Mouse (Mus musculus): ENCODE data around the gene Rac2.

Rac2 gene

DNA sequence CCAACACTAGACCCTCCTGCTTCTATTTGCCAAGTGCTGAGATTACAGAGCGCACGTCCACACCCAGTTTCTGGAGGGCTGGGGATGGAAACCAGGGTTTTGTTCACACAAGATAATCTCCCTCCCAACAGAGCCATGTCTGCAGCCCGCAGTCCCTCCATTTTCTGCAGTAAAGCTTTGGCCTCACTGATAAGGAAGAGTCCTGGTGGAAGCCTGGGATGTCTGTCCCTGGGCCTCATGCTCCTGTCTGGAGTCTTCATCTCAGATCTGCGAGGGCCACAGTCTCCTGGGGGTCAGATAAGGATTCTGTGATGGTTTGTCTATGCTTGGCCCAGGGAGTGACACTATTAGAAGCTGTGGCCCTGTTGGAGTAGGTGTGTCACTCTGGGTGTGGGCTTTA is 15.5 kb upstream of the Rac2 start:
- no peak for DNase-seq (ENCODE audit: low spot score)

DNA sequence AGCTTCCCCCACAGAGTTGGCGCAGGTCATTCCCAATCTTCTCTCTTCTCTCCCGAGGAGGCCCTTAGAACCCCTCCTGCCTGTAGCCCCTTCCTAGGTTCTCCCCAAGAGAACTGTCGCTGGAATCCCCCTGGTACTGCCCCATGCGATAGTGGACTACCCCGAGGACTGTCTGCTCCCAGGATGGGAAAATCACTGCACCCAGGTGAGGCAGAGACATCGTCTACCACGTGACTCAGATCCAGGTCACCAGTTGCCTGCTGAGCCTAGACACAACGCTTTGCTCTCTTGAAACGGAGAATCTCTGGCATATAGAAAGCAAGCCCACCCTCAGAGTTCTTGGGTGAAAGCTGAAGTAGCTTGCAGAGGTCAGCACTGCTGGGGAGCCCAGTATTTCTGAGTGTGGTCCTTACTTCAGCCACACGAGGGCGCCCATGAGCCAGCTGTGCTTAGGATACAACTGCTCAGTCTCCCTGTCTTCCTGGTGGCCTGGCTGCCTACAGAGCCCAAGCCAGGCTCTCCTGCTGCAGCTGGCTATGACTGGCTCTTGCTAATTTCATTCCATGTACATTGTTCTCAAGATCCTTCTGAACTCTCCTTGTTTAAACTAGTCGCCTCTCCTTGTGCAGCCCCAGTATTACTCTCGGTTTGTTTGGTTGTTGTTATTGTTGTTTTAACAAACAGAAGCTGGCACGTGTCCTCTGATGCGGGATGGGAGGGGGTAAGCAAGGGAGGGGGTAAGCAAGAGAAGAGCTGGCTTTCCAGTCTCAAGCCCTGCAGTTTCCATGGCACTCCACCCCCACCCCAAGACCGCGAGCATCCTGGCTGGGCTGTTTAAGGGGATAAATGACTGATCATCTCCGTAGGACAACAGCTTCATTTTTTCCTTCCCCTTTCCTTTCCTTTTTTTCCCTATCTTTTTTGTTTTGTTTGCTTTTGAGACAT is 14.7 kb upstream of the Rac2 start:
- peak; percentile 85 for DNase-seq (ENCODE audit: low spot score)

DNA sequence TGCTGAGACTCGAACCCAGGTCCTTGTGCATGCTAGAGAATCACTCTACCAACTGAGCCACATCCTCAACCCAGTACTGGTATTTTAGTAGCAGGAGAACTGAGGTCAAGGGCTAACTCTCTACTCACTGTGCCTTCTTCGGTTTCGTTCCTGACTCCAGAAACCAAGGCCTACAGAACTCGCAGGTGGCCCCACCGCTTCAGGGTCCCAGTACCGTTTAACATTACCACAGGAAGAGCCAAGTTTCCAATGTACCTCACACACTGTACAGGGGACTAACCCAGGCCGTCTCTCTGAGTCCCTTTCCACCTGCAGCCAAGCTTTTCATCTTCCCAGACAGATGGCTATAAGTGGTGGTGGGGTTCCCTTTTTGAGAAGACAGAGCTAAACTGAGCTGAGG is 12.8 kb upstream of the Rac2 start:
- DNase-seq (ENCODE audit: low spot score): no peak

DNA sequence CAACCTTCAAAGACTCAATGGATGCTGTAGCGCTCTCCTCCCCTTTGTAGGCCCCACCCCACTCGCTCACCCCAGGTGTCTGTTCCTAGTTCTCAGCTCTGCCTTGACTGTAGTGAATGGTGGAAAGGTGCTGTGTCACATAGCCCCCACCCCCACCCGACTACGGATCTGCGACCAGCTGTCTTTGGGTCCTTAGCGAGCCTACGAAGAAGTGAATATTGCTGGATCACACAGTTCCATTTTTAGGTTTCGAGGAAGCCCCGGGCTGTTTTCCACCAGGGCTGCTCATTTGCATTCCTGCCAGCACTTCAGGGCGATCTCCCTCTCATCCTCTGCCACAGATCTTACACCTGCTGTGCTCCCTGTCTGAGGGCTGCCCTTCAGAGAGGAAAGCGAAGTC is 10.8 kb upstream of the Rac2 start:
- DNase-seq (ENCODE audit: low spot score): no peak

DNA sequence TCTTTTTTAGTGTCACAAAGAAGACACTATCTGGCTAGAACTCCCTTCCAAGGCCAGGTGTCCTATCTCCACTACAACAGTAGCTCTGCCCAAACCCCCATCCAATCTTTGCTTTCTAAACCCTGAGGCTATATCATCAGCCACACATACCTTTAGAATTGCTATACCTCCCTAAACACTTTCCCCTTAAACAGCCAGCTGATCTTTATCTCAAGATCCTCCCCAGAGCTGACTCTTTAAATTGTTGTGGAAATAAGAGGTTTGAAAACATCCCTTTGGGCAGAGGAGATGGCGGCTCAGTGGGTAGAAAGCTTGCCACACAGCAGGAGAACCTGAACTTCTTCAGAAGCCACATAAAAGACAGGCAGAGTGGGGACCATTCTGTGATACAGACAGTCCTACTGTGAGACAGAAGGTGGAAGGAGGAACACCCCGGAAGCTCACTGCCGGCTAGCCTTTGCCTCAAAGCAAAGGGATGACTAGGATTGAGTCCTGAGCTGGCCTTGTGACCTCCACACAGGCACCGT is 3.8 kb upstream of the Rac2 start:
- no peak for DNase-seq (ENCODE audit: low spot score)

DNA sequence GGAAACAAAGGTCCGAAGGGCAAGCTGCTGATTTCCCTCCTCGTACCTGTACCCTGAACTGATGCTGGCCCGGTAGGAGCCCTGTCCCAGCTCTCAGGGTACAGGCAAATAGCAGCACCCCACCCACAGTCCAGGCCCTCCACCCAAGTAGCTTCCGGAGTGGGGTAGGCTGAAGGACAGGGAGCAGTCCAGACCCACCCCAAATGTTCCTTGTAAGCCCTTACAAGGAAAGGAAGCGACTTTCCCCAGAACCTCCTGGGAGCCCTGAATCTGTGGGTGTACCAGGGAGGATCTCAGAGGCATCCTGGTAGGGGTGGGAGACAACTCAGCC is 348 bp downstream of the Rac2 start:
- no peak for DNase-seq (ENCODE audit: low spot score)

DNA sequence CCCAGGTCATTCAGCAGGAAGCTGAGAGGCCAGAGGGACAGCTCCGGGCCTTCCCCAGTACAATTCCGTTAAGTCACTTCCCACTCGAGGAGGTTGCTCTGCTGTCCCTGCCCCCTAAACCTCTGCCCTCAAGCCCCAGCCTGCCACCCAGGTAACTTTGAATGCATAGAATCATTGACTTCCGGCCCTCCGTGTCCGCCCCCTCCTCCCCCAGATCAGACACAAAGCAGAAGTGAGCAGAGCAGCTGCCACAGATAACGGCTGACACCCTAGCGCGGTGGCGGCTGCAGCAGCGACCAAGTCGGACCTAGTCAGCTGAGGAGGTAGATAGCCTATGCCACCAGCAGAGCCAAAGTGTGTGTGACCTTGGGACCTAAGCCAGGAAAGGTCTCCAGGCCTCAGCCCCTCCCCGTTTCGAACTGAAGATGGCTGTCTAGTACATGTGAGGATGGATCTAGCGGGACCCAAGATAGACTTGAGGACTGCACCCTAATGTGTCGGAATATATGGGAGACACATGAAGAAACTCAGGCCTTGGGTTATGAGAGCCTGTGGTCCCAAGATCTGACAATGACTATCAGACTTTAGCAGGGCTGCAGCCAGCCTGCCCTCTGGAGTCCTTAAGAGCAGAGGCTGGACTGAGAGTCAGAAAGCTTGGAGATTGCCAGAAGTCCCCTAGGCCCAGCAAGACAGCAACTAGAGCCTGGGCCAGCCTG is 871 bp downstream of the Rac2 start:
- no peak for DNase-seq (ENCODE audit: low spot score)

DNA sequence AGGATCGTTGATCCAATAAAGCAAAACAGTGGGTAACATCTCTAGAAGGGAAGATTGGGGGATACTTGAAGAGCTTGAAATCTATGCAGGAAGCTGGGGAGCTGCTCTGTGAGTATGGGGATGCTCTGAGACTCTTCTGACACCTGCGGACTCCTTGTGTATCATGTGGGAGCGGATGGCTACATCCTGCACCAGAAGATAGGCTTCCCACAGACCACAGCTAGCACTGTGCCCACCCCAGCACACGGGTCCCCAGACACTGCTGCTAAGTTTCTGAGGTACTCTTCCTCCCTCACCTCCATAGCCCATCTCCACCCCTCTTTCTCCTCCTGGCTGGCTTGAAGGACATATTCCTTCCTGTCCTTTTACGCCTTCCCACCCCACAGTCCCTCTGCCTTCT is 2.4 kb downstream of the Rac2 start:
- no peak for DNase-seq (ENCODE audit: low spot score)

DNA sequence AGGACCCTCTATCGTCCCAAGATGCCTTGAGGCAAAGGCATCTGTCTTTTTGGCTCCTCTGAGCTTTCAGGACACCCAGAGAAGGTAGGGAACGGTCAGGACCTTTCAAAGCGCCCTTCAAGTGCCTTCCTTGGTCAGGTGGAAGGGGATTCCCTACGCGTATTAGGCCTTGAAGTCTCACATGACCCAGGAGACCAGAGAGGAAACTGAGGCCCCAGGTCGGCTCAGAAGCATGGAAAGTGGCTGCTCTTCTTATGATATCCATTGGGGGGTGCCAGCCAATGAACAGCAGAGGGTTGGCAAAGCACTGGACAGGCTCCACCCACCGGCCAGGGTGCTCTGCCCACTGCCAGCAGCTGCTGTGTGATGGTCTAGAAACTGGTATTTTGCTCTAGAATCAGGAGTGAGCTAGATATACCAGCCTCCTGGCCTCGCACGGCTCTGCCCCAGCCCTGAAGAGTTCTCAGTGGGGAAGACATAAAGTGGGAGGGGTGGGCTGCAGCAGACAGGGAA is 4.9 kb downstream of the Rac2 start:
- no peak for DNase-seq (ENCODE audit: low spot score)

DNA sequence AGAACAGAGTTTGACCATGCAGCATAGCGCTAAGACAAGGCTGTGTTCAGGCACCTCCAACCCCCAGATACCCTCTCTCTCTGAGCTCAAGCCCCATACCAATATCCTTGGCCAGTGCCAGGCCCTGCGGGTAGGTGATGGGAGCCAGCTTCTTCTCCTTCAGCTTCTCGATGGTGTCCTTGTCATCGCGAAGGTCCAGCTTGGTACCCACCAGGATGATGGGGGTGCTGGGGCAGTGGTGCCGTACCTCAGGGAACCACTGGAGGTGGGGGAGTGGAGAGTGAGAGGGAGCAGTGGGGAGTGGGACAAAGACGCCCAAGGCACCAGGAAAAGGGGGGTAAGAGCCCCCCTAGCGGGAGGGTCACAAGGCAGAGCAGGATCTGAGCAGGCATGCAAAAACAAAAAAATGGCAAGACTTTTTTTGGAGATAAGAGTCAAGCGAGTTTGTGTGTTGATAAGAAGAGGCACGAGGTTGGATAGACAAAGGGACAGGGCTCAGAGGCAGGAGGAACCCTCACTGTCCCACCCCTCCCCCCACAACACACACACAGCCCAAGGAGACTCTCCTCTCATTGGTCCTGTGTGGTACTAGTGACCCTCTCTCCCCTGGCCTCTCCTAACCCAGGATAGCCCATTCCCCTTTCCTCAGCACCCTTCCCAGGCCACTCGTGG is 7.7 kb downstream of the Rac2 start:
- no peak for DNase-seq (ENCODE audit: low spot score)

DNA sequence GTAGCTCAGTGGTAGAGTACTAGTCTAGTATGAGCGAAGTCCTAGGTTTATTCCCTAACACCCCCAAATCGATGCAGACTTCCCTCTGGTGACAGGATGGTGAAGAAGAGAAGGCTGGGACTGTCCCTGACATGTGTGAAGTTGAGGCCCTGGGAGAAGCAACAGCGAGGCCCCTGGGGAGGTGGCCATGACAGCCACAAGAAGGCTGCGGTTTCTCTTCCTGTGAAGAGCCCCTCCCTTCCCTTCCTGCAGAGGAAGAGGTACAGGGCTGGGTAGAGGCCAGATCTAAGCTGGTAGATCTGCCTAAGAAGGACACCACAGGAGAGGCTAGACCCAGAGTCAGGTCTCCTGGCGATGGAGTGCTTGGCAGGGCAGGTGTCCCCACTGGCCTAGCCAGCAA is 8.6 kb downstream of the Rac2 start:
- no peak for DNase-seq (ENCODE audit: low spot score)

DNA sequence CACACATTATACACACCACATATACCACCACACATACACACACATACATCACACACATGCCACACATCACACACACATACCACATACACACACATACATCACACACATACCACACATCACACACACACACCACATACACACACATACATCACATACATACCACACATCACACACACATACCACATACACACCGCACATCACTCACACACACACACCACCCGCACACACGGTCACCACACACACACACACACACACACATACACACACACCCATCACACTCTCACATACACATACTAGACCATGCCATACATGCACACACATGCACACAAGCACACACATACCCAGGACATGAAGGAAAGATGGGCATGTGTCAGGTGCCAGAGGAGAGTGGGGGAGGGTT is 9.2 kb downstream of the Rac2 start:
- no peak for DNase-seq (ENCODE audit: low spot score)

DNA sequence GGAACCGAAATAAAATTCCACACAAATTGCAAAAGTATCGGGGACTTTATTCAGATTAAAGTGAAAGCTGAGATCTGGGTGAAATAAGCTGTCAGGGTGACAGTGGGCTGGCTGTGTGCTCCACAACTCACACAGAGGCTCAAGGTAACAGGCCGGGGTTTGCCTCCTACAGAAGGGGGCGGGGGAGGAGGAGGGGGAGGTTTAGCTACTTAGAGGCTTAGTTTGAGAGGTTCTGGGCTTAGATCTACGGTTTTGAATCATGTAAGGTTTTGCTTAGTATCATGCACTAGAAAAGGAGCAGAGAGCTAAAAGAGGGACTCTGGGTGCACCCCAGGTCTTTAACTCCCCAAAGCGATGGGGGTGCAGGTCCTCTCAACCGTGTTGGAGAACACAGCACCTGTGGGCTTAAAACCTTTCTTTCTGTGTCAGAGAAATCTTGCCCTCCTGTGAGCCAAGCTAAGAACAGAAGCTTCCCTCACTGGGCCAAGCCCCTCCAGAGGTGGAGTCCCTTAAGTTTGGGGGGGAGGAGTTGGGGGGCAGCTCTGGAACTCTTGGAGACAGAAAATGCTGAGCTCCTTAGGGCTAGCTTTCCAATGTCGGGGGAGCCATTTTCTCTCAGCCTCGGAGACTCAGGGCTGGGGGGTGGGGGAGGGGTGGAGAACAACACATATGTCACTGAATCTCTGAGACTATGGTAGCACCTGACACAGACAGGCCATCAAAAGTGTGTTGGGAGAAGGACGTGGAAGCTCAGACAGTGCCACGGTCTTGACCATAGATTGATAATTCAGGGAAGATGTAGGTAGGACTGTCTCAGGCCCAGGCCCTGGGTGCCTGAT is 13.2 kb downstream of the Rac2 start:
- no peak for DNase-seq (ENCODE audit: low spot score)

DNA sequence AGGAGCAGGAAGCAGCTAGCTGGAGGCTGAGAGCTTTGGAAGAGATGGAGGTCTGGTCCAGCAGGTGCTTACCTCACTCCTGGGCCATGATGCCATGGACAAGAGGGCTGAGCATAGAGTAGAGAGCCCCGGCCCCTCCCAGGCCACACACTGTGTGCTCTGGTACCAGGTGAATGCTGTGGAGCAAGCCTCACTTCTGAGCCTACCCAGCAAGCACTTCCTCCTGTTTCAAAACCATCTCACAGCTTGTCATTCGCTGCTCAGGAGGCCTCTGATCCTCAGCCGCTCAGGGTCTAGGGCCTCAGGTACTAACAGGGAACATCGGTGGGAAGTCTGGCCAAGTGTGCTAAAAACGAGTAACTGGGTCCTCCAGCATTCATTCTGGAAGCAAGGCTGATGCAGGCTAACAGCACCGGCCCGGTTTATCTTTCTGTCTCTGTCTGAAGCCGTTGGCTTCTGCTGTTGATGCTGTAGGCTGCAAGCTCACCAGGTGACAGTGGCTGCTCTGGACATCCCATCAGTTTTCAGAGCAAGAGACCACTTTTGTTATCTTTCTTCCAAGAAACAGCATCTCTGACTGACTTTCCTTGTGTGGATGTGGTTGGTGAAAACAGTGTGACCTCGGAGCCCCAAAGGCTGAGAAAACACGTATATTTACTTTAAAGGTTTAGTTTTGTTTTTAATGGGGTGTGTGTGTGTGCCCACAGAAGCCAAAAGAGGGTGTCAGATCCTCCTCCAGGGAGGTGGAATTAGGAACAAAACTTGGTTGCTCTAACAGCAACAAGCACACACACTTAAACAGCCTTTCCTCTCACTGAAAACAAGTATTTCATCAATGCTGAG is 14.7 kb downstream of the Rac2 start:
- no peak for DNase-seq (ENCODE audit: low spot score)

DNA sequence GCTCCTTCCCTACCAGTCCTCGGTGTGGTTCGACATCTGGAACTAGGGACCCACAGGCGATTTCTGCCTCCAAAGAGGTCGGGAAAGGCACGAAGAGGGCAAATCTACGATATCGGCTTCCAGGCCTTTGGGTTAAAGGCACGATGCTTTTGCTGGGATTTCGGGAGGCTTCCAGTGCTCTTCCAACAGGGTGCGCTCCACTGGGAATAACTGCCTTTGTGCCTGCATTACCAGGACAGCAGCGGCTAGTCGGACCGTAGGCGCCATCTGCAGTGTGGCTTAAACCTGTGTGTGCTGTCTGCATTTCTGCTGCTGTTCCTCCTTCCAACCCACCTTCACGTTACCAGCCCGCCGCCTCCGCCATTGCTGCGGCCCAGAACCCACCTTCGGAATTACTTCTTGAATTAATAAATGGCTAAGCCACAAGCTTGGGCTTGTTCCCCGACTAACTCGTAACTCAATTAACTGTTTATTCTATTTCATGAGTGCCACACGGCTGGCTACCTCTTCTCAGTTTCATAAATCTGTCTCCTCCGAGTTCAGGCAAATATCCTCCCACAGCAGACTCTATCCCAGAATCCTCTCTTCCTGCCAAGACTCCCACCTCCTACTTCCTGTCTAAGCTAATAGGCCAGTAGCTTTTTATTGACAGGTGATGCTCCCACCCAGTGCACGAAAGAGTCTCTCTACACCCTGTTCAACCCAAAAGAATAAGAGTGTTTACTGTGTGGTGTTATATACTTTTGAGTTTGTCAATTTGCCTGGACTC is 17.9 kb downstream of the Rac2 start:
- DNase-seq (ENCODE audit: low spot score): no peak

DNA sequence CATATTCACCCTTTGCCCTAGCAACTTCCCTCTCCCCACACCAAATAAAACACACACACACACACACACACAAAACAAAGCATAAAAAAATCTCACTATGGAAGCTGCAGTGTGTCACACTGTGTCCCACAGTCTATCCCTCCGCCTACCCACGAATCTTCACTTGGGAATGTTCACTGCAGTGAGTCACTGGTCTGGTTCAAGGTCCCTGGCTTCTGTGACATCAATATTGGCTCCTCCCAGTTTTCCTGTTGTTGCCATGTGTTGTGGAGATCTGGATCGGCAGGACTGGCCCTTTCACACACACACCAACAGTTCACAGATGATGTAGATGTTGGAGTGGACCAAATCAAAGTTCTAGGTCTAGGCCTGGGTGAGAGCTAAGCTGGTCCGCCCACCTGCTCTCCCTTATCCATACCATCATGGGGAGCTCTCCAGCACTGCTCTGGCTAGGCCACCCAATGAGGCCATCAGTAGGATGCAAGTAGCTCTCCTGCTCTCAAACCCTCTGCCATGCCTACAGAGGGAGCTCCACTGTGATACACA is 23.3 kb downstream of the Rac2 start:
- DNase-seq (ENCODE audit: low spot score): no peak

DNA sequence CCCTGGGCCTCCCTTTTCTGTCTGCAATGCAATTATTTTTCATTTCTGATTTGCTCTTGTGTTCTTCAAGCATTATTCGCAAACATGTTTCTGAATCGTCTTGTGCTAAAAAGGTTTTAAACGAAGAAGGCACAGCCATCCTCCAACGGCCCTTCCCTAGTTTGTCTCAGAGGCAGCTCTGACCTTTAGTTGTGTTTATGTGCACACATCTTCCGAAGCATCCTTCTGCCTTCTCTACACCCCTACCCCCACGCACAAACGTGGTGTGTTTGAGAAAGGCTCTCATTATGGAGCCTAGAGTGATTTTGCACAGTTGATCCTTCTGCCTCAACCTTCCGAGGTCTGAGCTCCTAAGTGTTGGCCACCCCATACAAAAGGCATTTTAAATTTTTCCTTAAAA is 23.9 kb downstream of the Rac2 start:
- DNase-seq (ENCODE audit: low spot score): no peak

DNA sequence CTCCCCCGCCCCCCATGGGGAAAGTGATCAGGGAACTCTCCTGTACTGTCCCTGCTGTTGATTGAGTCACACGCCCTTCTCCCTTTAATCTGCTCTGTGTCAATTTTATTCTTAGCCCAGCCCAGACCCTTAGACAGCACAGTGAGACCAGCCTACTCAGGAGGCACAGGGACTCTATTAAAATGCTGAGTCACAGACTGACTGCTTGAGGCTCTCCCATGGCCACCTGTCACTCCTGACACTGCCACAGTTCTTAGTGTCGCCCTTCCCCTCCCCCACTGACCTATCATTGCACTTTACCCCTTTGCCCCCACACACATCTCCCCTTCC is 24.3 kb downstream of the Rac2 start:
- DNase-seq (ENCODE audit: low spot score): no peak

DNA sequence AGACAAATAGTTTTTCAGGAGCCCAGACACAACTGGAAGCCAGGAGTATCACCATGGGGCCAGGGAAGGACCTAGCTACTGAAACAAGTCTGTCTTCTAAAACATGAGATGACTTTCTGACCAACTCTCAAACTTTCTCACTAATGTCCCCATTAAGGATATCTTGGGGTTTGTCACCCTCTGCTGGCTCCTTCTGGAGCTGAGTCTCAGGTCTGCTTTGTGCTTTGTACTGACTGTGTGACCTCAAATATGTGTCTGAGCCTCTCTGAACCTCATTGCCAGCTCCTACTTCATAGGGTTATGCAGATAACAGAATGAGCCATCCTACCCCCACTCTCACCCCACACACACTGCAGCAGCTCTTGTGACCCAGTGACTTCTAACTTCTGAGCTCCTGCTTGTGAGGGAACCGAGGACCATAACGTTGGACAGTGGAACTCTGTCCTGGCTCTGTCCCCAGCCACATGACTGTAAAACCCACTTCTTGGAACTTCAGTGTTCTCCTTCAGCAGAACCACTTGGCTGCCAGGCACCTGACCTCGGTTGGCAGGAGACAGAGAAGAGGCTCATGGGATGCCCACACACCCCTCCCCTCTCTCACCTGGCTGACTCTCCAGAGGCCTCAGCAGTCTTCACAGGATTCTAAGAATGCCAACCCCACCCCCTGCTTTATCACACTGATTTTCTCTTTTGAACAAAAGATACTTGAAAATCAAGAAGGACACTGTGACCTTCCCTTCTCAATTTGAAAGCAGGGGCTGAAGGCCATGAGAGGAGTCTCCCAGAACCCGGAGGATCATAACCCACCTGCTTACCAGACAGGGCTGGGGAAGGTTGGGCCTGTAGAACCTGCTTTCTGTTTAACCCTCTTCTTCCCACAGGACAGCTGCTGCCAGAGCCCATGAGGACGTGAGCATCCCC is 24.9 kb downstream of the Rac2 start:
- DNase-seq (ENCODE audit: low spot score): no peak

Measured in urinary bladder, postnatal 14 days (tissue).